Mouse (Mus musculus) kidney, adult 2 months (tissue): ENCODE data around the gene Tceanc.

Experiments
- CTCF ChIP-seq: fragments of 200-500 bp; conservative IDR thresholded peaks from 2 replicates; pipeline ENCODE4 v1.5.1; 2011; ENCODE audit warnings: low read depth, mild to moderate bottlenecking, control low read depth, low read length, moderate library complexity, mixed read lengths; ENCODE audit not compliant: insufficient read depth, insufficient read length
- POLR2A ChIP-seq: fragments of 200-500 bp; IDR thresholded peaks from one replicate; pipeline ENCODE4 v1.6.1; 2011; ENCODE audit warnings: low read depth, low read length, control low read depth

GRCm38 (mm10) chrX:166533432-166533831, 15.1 kb upstream of the Tceanc start:
- TF ChIP-seq POLR2A = no peak
- no peak for TF ChIP-seq CTCF
